Mouse (Mus musculus) forelimb bud, embryonic 11.5 days (tissue): ENCODE measurements at regions not wholly inside any gene's neighbourhood (a gene's known extent, or its start where the extent isn't known, plus 50 kb on each side); places are given as distances from the start of the nearest gene placed in this dataset.
"Not testable (repeated sequence)": the region's sequence is repeated elsewhere in the genome, so short reads cannot be mapped to it uniquely, and the experiment has no call there.

Experiments used
- DNase-seq: peaks from one replicate; pipeline ENCODE4 v3.0.0-alpha.2; 2012; ENCODE audit warnings: low read depth, low spot score

GRCm38 (mm10) chr16:79312702-79313101 is 221.8 kb upstream of the Tmprss15 start:
- no peak for DNase-seq

DNA sequence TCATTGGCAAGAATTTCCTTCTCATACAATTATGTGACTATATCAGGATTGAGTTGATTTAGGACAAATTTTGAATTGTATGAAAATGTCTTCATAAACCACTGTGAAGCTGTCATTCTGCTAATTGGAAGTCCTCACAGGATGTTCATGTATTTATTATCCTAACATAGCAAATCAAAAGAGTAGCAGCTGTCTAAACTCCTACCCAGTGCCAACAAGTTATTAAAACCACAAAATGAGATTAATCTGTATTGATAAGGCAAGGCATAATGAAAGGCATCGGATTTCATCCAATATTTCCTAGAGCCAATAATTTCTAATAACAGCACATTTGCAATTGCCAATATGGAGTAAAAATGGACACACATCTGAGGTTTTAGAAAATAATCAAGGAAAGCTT is 217.6 kb upstream of the Tmprss15 start:
- DNase-seq, result no peak

GRCm38 (mm10) chr16:79296621-79297020 is 205.7 kb upstream of the Tmprss15 start:
- not testable (repeated sequence) for DNase-seq

DNA sequence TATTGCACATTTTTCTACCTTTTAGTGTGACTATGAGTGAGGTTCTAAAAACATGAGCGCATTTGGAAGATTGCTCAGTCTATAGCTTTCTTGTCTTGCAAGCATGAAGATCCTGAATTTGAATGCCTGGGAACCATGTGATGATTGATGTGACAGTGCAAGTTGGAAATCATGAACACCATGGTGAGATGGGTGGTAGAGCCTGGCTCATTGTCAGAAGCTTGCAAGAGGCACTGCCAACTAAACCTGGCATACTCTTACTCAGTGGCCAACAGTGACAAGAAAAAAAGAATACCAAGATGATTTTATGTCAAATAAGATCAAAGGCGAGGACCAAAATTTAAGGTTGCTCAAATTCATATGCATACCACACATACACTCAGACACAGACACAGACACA is 188.1 kb upstream of the Tmprss15 start:
- DNase-seq, result no peak

DNA sequence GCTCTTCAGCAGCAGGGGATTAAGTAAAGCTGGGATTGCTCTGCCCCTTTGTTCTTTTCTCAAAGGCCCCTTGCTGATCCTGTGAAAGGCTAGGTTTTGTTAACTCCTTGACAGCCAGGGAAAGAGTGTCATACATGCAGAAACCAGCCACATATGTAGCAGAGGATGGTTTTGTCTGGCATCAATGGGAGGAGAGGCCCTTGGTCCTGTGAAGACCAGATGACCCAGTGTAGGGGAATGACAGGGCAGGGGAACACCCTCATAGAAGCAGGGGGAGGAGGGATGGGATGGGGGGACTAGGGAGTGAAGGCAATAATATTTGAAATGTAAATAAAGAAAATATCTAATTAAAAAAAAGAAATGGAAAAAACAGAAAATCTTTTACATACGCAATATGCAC is 165.6 kb upstream of the Tmprss15 start:
- no peak for DNase-seq

DNA sequence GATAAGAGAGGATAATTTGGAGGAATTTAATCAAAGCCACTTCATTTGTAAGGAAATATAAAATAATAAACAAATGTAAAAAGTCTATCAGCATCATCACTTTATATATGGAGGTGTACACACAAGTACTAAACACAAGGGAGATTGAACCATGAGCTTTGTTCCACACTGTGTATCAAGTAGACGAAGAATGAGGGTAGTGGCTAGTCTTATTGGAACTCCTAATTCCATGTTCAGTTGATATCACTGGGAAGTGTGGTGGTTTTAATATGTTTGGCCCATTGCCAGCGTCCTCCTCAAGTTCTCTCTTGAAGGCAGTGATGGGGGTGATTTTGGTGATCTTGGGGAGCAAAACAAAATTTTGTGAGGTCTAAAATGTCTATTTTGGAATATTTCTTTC is 165.2 kb upstream of the Tmprss15 start:
- no peak for DNase-seq

- DNase-seq, result no peak
Observed at GRCm38 (mm10) chr16:79240857-79241491, 150.1 kb upstream of the Tmprss15 start.

DNA sequence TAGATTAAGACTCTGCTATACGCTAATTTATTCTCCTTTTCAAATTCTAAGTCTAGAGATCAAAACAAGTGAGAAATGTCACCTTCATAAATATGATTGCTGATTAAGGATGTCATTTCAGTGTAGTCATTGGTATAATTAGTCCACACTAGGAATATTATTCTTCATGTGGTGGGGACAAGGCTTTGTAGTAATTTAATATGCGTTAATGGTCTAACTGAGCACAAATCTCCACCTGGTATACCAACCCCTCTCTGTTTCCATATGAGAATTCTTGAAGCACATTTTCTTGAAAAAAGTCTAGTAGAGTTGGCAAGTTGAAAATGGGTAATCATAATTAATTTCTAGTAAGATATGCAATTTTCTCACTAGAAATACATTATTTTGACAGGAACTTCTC is 149.3 kb upstream of the Tmprss15 start:
- no peak for DNase-seq

DNA sequence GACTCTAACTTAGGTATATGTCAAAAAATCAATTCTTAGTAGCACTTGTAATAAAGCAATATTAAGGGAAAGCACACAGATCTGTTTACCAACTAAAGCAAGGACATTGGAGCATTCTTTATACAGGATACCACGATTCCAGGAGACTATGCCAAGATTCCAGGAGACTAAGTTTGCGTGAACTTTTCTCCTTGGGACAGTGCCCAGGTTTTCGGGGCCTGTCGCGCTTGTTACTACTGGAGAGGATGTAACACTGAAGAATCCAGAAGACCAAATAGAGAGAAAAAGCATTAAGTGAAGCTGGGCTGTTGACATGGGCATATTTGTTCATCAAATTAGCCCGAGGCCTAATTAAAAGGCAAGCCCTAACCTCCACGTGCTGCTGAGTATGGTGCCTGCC is 100.3 kb upstream of the Tmprss15 start:
- DNase-seq, result no peak

DNA sequence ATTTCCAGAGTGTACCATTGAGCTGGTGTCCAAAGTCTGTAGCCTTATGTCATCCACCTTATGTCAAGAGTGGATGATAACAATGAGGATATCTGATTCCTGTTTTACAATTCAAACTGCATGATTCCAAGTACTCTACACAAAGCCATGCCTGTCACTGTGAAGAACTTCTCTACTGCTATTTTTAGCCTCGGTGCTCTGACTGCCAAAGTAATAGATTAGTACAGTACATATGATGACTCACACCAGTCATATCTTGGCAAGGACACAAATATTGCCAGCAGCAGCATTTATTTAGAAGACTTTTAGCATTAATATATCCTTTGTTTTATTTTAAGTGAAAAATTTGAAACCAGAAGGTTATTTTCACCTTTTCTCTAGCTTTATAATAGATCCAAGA is 95.6 kb upstream of the Tmprss15 start:
- DNase-seq, result no peak

- no peak for DNase-seq
Observed at GRCm38 (mm10) chr16:79182474-79182873, 91.6 kb upstream of the Tmprss15 start.

GRCm38 (mm10) chr16:79177299-79177999 is 86.6 kb upstream of the Tmprss15 start:
- peak; percentile 80 for DNase-seq

GRCm38 (mm10) chr16:79176832-79177243 is 85.9 kb upstream of the Tmprss15 start:
- DNase-seq, result no peak

DNA sequence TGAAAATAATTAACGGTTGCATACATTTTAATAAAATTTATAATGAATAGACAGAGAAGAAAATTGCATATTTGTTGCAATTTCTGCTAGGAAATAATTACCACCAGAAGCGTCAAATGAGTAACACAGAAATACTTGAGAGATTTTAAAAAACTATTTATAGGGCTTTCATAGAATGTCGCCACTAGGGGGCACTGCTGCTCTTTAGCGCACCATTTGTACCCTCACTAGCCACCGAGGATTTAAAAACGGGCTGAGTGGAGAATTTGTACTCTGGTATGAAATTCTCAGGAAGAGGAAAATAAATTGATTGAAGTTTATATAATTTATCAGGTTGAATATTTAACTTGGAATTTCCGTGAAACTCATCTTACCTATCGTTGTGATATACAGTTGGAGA is 77.3 kb upstream of the Tmprss15 start:
- DNase-seq, result peak; percentile 74

- DNase-seq, result no peak
Observed at GRCm38 (mm10) chr16:79142813-79143212, 51.9 kb upstream of the Tmprss15 start.
